Mouse (Mus musculus) kidney, postnatal 10 days (tissue): ENCODE results near the gene Poc1a.

Experiments
- DNase-seq: peaks from one replicate; pipeline ENCODE4 v3.0.0; 2021; ENCODE audit warnings: mixed read lengths

Poc1a gene

DNA sequence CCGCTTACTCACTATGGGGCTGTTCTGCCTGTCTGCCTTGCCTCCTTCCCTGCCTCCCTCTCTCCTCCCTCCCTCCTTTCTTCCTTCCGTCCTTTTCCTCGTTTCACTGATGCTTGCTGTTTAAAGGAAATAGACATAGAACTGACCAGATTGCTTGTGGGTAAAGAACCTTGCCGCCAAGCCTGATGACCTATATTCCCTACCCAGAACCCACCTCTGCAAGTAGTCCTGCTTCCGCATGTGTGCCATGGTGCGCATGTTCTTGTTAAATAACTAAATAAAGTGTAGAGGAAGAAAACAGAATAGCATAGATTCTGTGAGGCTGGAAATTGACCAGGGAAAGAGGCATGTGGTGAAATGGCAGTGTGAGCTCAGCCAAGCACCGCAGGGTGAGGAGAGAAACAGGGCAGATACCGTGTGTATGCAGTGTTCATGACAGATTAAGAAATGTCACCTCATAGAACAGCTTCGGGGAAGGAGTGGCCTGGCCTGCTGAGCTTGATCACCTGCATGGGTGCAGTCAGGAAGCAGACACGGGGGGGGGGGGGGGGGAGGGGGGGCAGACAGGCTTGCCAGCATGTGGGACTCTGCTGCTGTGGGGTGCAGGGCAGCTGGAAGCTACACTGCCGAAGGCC lies 20.7 kb downstream of the Poc1a start:
- DNase-seq: no peak

GRCm38 (mm10) chr9:106302446-106303150 lies 21.7 kb downstream of the Poc1a start:
- no peak for DNase-seq

DNA sequence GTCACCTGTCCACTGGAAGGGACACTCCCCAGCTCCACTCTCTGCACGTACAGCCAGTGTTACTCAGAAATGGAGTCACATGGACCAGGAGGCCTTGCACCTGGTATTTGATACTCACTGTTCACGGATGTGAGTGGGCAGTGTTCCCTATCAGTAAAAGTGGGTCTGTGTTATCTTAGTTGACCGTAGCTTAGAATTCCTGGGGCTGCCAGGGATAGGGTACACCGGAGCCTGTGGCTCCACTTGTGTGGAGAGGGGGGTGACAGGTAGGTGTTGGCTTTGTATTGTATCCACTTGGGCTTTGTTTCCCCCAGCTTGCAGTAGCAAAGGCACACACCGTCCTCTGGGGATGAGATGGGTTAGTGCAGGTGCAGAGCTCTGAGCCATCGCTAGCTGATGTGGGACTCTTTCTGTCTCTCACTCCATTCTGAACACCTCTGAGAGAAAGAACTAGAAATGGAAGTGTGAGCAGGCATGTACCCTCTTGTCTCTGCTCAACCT lies 22.6 kb downstream of the Poc1a start:
- no peak for DNase-seq

- DNase-seq: peak; percentile 52
Measured at GRCm38 (mm10) chr9:106305228-106305627, 24.4 kb downstream of the Poc1a start.

- peak; percentile 87 for DNase-seq
Measured at GRCm38 (mm10) chr9:106306662-106307351, 25.9 kb downstream of the Poc1a start.

DNA sequence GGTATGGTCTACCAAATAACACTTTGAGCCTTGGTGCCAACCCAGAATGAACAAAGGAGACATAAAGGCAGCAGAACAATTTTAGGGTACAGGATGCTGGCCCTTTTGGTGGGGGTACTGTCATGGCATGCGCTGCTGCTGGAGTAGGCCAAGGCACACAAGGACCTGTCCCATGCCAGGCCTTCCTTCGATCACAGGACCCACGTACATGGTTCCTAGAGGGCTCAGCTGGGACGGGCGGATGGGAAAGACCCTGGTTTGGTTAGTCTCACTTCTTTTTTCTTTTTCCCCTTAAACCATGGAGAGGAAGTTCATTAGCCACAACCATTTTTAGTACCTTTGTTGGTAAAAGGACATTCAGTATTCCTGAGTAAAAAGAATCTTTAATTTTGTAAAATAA lies 27.3 kb downstream of the Poc1a start:
- DNase-seq: no peak

DNA sequence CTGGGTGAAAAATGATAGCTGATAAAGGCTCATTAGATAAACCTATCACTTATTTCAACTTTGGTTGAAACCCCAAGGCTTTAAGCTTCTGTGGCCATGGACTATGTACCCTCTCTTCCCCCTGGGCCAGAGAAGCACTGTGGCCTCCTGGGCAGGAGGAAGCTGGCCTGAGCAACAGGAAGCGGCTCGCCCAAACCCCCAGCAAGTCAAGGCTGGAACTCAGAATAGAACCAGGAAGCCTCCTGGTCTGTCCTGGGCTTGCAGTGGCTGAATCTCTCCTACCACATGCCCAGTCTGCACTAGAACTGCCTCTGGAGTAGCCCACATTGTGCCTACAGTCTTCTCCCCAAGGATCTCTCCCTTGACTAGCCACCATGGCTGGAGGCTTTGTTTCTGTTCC lies 27.7 kb downstream of the Poc1a start:
- peak; percentile 53 for DNase-seq

- DNase-seq: no peak
Measured at GRCm38 (mm10) chr9:106308983-106309382, 28.1 kb downstream of the Poc1a start.

GRCm38 (mm10) chr9:106309859-106310258 lies 29.0 kb downstream of the Poc1a start:
- no peak for DNase-seq

- no peak for DNase-seq
Measured at GRCm38 (mm10) chr9:106311625-106312191, 30.8 kb downstream of the Poc1a start.

- DNase-seq: peak; percentile 59
Measured at GRCm38 (mm10) chr9:106312950-106313360, 32.1 kb downstream of the Poc1a start.

DNA sequence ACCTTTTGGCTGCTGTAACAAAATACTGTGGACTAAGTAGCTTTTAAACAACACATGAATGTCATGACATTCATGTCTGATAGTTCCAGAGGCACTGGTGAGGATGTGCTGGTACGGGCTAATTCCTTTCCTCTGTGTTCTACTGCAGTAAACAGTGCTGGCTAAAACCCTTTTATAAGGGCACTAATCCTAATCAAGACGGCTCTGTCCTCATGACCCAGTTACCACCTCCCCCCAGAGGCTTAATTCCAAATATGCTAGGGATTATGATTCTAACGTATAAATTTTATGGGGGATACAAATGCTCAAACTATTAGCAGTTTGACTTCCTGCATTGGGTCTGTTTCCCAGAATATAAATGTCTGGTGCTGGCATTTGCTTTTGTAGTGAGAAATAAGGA lies 33.3 kb downstream of the Poc1a start:
- no peak for DNase-seq

- DNase-seq: no peak
Measured at GRCm38 (mm10) chr9:106318074-106318473, 37.2 kb downstream of the Poc1a start.

DNA sequence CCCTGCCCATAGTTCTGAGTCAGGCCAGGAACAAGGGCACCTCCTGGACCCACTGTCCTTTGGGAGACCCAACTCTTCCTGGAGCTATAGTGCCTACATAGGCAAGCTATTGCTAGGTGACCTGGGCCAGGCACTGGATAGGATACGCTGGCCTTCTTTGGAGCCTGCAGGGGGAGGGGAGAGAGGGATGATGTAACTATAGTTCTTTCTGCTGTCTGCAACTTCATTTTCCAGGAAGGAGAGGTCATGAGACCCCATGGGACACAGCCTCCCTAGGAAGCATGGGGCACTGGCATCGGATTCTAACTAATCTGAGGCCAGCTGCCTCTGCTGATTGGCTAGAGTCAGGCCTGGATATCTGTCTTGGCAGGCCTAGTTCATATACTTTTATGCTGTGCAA lies 38.2 kb downstream of the Poc1a start:
- DNase-seq: no peak

- no peak for DNase-seq
Measured at GRCm38 (mm10) chr9:106322497-106322896, 41.6 kb downstream of the Poc1a start.

- DNase-seq: no peak
Measured at GRCm38 (mm10) chr9:106326241-106326640, 45.4 kb downstream of the Poc1a start.

- no peak for DNase-seq
Measured at GRCm38 (mm10) chr9:106327125-106327809, 46.4 kb downstream of the Poc1a start.

- DNase-seq: no peak
Measured at GRCm38 (mm10) chr9:106328068-106328610, 47.3 kb downstream of the Poc1a start.

GRCm38 (mm10) chr9:106328772-106329511 lies 48.1 kb downstream of the Poc1a start:
- DNase-seq: no peak

DNA sequence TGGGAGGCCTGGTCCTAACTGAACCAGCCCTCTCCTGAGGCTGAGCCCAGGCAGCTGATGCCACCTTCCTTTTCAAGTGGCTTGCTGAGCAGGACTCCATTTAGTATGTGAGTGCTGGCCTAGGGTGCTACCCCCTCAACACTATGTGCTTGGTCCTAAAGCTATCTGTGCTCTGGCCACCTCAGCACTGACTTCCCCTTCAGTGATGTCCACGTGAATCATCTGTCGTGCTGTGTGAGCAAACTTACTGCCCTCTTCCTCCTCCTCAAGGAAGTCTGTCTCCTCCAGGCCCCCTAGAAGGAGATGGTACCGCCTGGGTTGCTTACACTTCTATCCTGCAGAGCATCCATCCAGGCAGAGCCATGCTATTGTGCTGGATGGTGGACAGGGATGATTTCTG lies 51.9 kb downstream of the Poc1a start:
- DNase-seq: no peak

DNA sequence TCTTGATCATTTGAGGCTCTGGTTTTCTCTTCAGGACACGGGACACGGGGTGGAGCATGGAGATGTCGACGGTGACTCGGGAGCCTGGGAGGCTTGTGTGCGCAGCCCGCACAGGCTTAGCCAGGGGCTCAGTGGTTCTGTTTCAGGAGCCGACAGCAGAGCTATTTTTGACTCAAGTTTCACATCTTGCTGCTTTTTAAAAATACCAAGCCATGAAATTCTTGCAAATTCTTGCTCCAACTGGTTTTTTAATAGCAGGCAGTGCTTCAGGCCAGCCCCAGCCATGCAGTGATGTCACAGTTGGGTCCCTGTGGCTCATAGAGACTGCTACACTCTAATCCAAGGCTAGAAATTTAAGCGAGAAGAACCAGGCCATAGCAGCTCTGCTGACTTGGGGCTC lies 56.8 kb downstream of the Poc1a start:
- DNase-seq: no peak
